Mouse (Mus musculus) gastrocnemius, postnatal 14 days (tissue): ENCODE results near the gene Rab33b. TPM values are rescaled to one million over a fixed set of nuclear protein-coding genes. Genes with fewer than 3 reads are reported as not detected.

Experiments
- DNase-seq: peaks from one replicate; pipeline ENCODE4 v3.0.0; 2021; ENCODE audit warnings: mixed read lengths
- intact Hi-C: fragments of 180-260 bp; cut with DNase I; formaldehyde crosslinking; loops from one replicate; pipeline ENCODE4 v1.15.1; 2025; ENCODE audit warnings: low total_unique reads
- total RNA-seq, 2 experiments: library from RNA; stranded (reverse); gene quantifications; 2 replicates each; pipeline ENCODE4 v1.2.3; 2021

Rab33b gene
- total RNA-seq, 2 experiments from 2014 or later: 8.1 to 9.5 TPM

GRCm38 (mm10) chr3:51504385-51504952, 20.7 kb downstream of the Rab33b start:
- no peak for DNase-seq
- intact Hi-C loops: no loop called here

- peak; percentile 46 for DNase-seq
- intact Hi-C loops: no loop called here
These were observed 21.7 kb downstream of the Rab33b start for GRCm38 (mm10) chr3:51505465-51505864.

GRCm38 (mm10) chr3:51510903-51511302, 27.2 kb downstream of the Rab33b start:
- DNase-seq: peak; percentile 79
- intact Hi-C loops: loop anchor here (5.0 kb wide), 1 partner anchor 141 kb away; no protein-coding TSS in a partner anchor

- DNase-seq: no peak
- intact Hi-C loops: loop anchor here (5.0 kb wide), 1 partner anchor 140 kb away; no protein-coding TSS in a partner anchor
These were observed 28.3 kb downstream of the Rab33b start for GRCm38 (mm10) chr3:51511983-51512382.

GRCm38 (mm10) chr3:51517467-51517866, 33.7 kb downstream of the Rab33b start:
- no peak for DNase-seq
- intact Hi-C loops: no loop called here

GRCm38 (mm10) chr3:51517878-51518762, 34.4 kb downstream of the Rab33b start:
- intact Hi-C loops: no loop called here
- DNase-seq: no peak

- no peak for DNase-seq
- intact Hi-C loops: no loop called here
These were observed 35.0 kb downstream of the Rab33b start for GRCm38 (mm10) chr3:51518763-51519121.

- intact Hi-C loops: no loop called here
- no peak for DNase-seq
These were observed 37.5 kb downstream of the Rab33b start for GRCm38 (mm10) chr3:51521262-51521661.

- DNase-seq: no peak
These were observed 41.6 kb downstream of the Rab33b start for GRCm38 (mm10) chr3:51525186-51525785.

GRCm38 (mm10) chr3:51526891-51527290, 43.2 kb downstream of the Rab33b start:
- DNase-seq: no peak
- intact Hi-C loops: no loop called here

More at GRCm38 (mm10) chr3:51525186-51525785, 41.6 kb downstream of the Rab33b start:
- intact Hi-C loops: no loop called here

GRCm38 (mm10) chr3:51531473-51532281, 48.0 kb downstream of the Rab33b start:
- DNase-seq: peak; percentile 56

GRCm38 (mm10) chr3:51532282-51532620, 48.5 kb downstream of the Rab33b start:
- intact Hi-C loops: no loop called here
- DNase-seq: no peak

More at GRCm38 (mm10) chr3:51531473-51532281, 48.0 kb downstream of the Rab33b start:
- intact Hi-C loops: no loop called here

GRCm38 (mm10) chr3:51533573-51533972, 49.9 kb downstream of the Rab33b start:
- DNase-seq: no peak
- intact Hi-C loops: no loop called here

- intact Hi-C loops: no loop called here
These were observed 50.3 kb downstream of the Rab33b start for GRCm38 (mm10) chr3:51534013-51534412.

GRCm38 (mm10) chr3:51539567-51540408, 56.1 kb downstream of the Rab33b start:
- intact Hi-C loops: no loop called here
- peak; percentile 76 for DNase-seq

More at GRCm38 (mm10) chr3:51534013-51534412, 50.3 kb downstream of the Rab33b start:
- no peak for DNase-seq

- DNase-seq: no peak
- intact Hi-C loops: no loop called here
These were observed 56.9 kb downstream of the Rab33b start for GRCm38 (mm10) chr3:51540659-51541058.

GRCm38 (mm10) chr3:51544442-51545128, 60.9 kb downstream of the Rab33b start:
- DNase-seq: no peak
- intact Hi-C loops: no loop called here
